Mouse (Mus musculus) E14TG2a.4 (cell line): Measurements from ENCODE around the gene Aaas.

Experiments used
- CTCF ChIP-seq: conservative IDR thresholded peaks from 2 replicates; pipeline ENCODE4 v1.5.1; 2014; ENCODE audit warnings: low read length
- NANOG ChIP-seq: IDR thresholded peaks from 2 replicates; pipeline ENCODE4 v1.6.1; 2014; ENCODE audit warnings: borderline replicate concordance, low read length, mixed read lengths

DNA sequence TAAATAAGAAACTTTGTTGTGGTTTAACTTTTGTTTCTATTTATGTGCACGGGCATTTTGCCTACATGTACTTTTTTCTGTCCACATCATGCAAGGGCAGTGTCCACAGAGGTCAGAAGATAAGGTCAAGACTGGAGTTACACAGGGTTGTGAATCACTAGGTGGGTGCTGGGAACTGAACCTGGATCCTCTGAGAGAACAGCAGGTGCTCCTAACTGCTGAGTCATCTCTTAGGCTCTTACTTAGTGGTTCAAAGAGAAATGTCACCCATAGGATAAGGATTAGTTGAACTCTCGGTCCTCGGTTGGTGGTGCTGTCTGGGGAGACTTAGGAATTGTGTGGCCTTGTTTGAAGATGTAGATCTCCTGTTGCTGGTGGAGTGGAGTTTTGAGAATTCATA lies 38.4 kb upstream of the Aaas start:
- no peak for TF ChIP-seq CTCF
- TF ChIP-seq NANOG = no peak
